Mouse (Mus musculus) ES-E14 (cell line): ENCODE results near the gene Dock9. TPM values are rescaled to one million over a fixed set of nuclear protein-coding genes. Genes with fewer than 3 reads are reported as not detected.

Source experiments
- DNase-seq: peaks from one replicate; pipeline ENCODE4 v3.0.0-alpha.2; 2013; ENCODE audit warnings: low read depth, low spot score
- H3K27ac ChIP-seq: 2 replicates; pipeline ENCODE4 v1.5.1; 2012; ENCODE audit warnings: low read depth, mild to moderate bottlenecking, low read length, moderate library complexity, mixed read lengths; ENCODE audit not compliant: poor library complexity, insufficient read depth, severe bottlenecking
- H3K36me3 ChIP-seq: 2 replicates; pipeline ENCODE4 v1.6.1; 2012; ENCODE audit warnings: mild to moderate bottlenecking, low read length, moderate library complexity, mixed read lengths; ENCODE audit not compliant: control insufficient read depth, poor library complexity, insufficient read depth, severe bottlenecking
- H3K4me1 ChIP-seq, 2 experiments: fragments of 150-350 bp in 1 of 2; sonication (generic) in 1 of 2; 2 replicates each; pipeline ENCODE4 v1.6.1; 2012; ENCODE audit warnings: low read length in 2 of 2, mild to moderate bottlenecking in 1 of 2, mixed read lengths in 1 of 2; ENCODE audit not compliant: control insufficient read depth in 2 of 2, insufficient read depth in 2 of 2, poor library complexity in 1 of 2
- H3K4me3 ChIP-seq, 2 experiments: fragments of 150-350 bp in 1 of 2; sonication (generic) in 1 of 2; 2 replicates each; pipeline ENCODE4 v1.5.1; 2012; ENCODE audit warnings: low read length in 2 of 2, low read depth in 1 of 2, mild to moderate bottlenecking in 1 of 2, mixed read lengths in 1 of 2; ENCODE audit not compliant: insufficient read depth in 1 of 2, poor library complexity in 1 of 2, severe bottlenecking in 1 of 2
- H3K9ac ChIP-seq: 2 replicates; pipeline ENCODE4 v1.6.1; 2012; ENCODE audit warnings: low read depth, mild to moderate bottlenecking, low read length, mixed read lengths; ENCODE audit not compliant: poor library complexity, insufficient read depth, severe bottlenecking
- H3K9me3 ChIP-seq: fragments of 150-350 bp; sonication (generic); 2 replicates; pipeline ENCODE4 v1.6.1; 2012; ENCODE audit warnings: low read depth, mild to moderate bottlenecking, low read length; ENCODE audit not compliant: control insufficient read depth, insufficient read depth
- CHD2 ChIP-seq: IDR thresholded peaks from 2 replicates; pipeline ENCODE4 v1.6.1; 2014; ENCODE audit warnings: mild to moderate bottlenecking, low read depth, low read length, inconsistent platforms
- HCFC1 ChIP-seq: IDR thresholded peaks from 2 replicates; pipeline ENCODE4 v1.6.1; 2012; ENCODE audit warnings: low read length, inconsistent platforms, borderline replicate concordance; ENCODE audit not compliant: insufficient read depth
- MAFK ChIP-seq: IDR thresholded peaks from 2 replicates; pipeline ENCODE4 v1.6.1; 2014; ENCODE audit warnings: mild to moderate bottlenecking, low read depth, low read length, inconsistent platforms; ENCODE audit not compliant: insufficient read depth
- ZC3H11A ChIP-seq: IDR thresholded peaks from 2 replicates; pipeline ENCODE4 v1.6.1; 2012; ENCODE audit warnings: low read depth, mild to moderate bottlenecking, inconsistent platforms, low read length, borderline replicate concordance
- ZNF384 ChIP-seq: IDR thresholded peaks from 2 replicates; pipeline ENCODE4 v1.6.1; 2012; ENCODE audit warnings: low read depth, low read length, inconsistent platforms
- in situ Hi-C, 2 experiments: fragments of 600-800 bp; cut with MboI; formaldehyde crosslinking; loops; one replicate each; pipeline ENCODE4 v1.15.1; 2025; ENCODE audit warnings: low sequenced_read_pairs in 2 of 2, inconsistent platforms in 1 of 2; ENCODE audit not compliant: unreplicated experiment in 2 of 2
- total RNA-seq: library from RNA; depleted of rRNA; stranded (reverse); fragments of 300-350 nt; gene quantifications from 2 replicates; pipeline ENCODE4 v1.2.3, GENCODE M21; 2012

Gene Dock9
- total RNA-seq, 1 experiment: 8.3 TPM

DNA sequence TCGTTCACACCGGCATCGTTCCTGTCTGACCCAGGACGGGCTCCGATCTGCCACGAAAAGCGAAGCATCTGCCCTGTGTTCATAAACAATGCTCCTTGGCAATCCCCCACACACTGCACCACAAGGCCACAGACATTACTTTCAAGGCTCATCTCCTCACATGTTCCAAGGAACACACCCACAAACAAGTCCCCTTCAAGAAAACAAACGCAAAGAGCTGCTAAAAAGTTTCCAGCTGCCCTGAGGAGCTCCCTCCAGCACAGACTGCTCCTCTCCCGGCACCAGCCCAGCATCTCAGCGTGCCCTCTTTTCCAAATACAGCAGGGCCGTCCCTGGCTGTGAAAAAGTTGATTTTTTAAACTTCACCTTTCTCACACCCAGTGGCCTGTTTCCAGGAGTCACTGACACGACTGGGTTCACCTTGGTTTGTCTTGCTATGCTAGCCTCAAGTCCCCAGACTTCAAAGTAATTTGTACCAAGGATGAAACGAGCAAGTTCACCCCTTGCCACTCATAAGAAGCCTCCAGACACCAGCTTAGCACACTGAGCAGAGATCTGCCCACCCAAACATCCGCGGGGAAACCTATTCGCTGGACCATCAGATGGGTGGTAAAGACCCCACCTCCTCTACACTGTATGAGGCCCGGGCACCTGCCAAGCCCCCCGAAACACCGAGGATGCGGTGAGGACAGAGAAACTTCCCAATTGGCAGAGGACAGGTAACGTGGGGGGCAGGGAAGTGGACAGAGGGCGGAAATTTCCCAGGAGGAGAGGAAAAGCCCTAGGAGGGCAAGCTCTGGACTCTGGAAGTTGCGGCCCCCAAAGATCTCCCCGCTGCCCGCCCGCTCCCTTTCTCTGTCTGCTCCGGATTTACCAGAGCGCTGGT is 823 bp downstream of the Dock9 start:
- no peak for TF ChIP-seq ZNF384
- no peak for TF ChIP-seq MAFK
- no peak for TF ChIP-seq ZC3H11A
- TF ChIP-seq CHD2: no peak
- no peak for TF ChIP-seq HCFC1
- DNase-seq: no peak
- in situ Hi-C loops: no loop called here

DNA sequence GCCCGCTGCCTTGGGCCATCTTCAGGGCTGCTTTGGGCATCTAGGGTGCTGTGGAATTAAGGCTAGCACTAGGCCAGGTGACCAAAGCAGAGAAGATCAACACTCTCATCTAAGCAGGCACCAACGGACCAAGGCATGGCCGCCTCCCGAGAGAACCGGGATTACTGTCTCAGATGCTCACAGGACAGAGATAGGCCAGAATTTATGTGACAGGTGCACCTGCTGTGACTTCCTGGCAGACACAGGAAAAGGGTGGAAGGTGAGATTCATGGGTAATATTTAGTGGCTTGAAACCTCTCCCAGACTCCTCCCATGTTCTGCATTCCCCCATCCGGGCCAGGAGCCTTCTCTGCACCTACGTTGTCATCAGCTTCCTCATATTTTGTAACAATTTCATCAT is 2.1 kb downstream of the Dock9 start:
- in situ Hi-C loops: no loop called here
- Histone ChIP-seq H3K36me3 (no peaks in the 10 kb centered on the region), H3K27ac (no peak overlapping the region), H3K4me1 (0 out of 4 replicates have a peak, but pooled peaks cover 3 to 4% of the 10 kb centered on the region in 2 experiments), H3K9me3 (no peaks in the 10 kb centered on the region), H3K4me3 (no peak overlapping the region), H3K9ac (no peak overlapping the region)
- no peak for TF ChIP-seq MAFK
- TF ChIP-seq ZNF384: no peak
- no peak for TF ChIP-seq CHD2
- no peak for TF ChIP-seq HCFC1
- no peak for TF ChIP-seq ZC3H11A
- no peak for DNase-seq

More for the DNA sequence above, 823 bp downstream of the Dock9 start:
- no peaks in the 10 kb centered on the region for H3K36me3 ChIP-seq
- H3K27ac ChIP-seq: no peak overlapping the region
- H3K4me1 ChIP-seq: 0 out of 4 replicates have a peak, but pooled peaks cover 3 to 4% of the 10 kb centered on the region in 2 experiments
- no peaks in the 10 kb centered on the region for H3K9me3 ChIP-seq
- peak overlapping the region; percentile 88 to 93 for H3K4me3 ChIP-seq
- H3K9ac ChIP-seq: peak overlapping the region; percentile 85

DNA sequence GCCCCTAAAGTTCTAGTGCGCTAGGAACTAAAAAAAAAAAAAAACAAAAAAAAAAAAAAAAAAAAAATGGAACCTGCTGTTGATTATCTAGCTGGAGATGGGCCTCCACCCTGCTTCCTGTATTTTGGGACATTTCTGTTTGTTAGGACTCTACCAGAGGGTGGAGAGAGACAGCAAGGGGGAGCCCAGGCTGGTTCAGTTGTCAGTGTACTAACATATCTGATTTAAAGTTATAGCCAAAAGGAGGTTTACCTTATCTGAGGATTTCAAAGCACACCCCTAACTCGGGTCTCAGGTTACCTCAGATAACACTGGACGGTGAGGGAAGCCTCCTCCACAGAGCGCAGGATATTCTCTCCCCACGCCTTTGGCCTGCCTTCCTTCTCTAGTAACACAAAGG is 4.0 kb downstream of the Dock9 start:
- Histone ChIP-seq H3K9ac (no peak overlapping the region), H3K4me3 (no peak overlapping the region), H3K9me3 (no peaks in the 10 kb centered on the region), H3K36me3 (no peaks in the 10 kb centered on the region), H3K4me1 (0 out of 4 replicates have a peak, but pooled peaks cover under 1 to 3% of the 10 kb centered on the region in 2 experiments), H3K27ac (no peak overlapping the region)
- no peak for DNase-seq
- in situ Hi-C loops: no loop called here
- TF ChIP-seq ZNF384 (no peak), CHD2 (no peak), HCFC1 (no peak), MAFK (no peak), ZC3H11A (no peak)

DNA sequence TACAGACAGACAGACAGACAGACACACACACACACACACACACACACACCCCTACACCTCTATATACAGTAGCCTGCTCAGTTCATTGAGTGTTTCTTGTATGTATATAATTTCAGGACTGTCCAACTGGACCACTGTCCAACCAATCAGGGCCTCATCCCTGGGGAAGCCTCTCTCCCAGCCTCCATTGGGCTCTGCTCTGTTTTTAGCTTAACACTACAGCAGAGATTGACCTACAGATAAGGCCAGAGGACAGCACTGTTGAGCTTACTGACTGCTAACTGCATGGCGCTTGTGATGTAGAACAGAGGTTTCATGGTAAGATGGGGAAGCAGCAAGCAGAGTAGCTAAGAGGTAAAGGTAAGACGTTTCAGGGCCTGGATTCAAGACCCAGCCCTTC is 5.7 kb downstream of the Dock9 start:
- Histone ChIP-seq H3K27ac (no peak overlapping the region), H3K4me1 (0 out of 4 replicates have a peak, but pooled peaks cover 0 to 3% of the 10 kb centered on the region in 2 experiments), H3K9me3 (no peaks in the 10 kb centered on the region), H3K9ac (no peak overlapping the region), H3K4me3 (no peak overlapping the region), H3K36me3 (no peaks in the 10 kb centered on the region)
- DNase-seq: no peak
- TF ChIP-seq CHD2: no peak
- no peak for TF ChIP-seq HCFC1
- no peak for TF ChIP-seq ZC3H11A
- TF ChIP-seq MAFK: no peak
- TF ChIP-seq ZNF384: no peak
- in situ Hi-C loops: no loop called here
